Mouse (Mus musculus) limb, embryonic 10.5 days (tissue): Measurements from ENCODE around the gene Hba-a1. TPM values are rescaled to one million over a fixed set of nuclear protein-coding genes. Genes with fewer than 3 reads are reported as not detected.
"Not testable (repeated sequence)": the region's sequence is repeated elsewhere in the genome, so short reads cannot be mapped to it uniquely, and the experiment has no call there.

Experiments used
- DNase-seq: peaks from one replicate; pipeline ENCODE4 v3.0.0-alpha.2; 2017; ENCODE audit warnings: low spot score
- H3K27ac ChIP-seq: fragments of 300-500 bp; sonication (generic); 2 replicates; pipeline ENCODE4 v1.5.1; 2016; ENCODE audit warnings: mild to moderate bottlenecking
- H3K27me3 ChIP-seq: fragments of 300-500 bp; sonication (generic); 2 replicates; pipeline ENCODE4 v1.6.1; 2016; ENCODE audit warnings: low read depth, mild to moderate bottlenecking; ENCODE audit not compliant: poor library complexity, severe bottlenecking
- H3K36me3 ChIP-seq: fragments of 300-500 bp; sonication (generic); 2 replicates; pipeline ENCODE4 v1.6.1; 2016; ENCODE audit warnings: mild to moderate bottlenecking, moderate library complexity
- H3K4me1 ChIP-seq: fragments of 300-500 bp; sonication (generic); 2 replicates; pipeline ENCODE4 v1.6.1; 2016
- H3K4me3 ChIP-seq: fragments of 300-500 bp; sonication (generic); 2 replicates; pipeline ENCODE4 v1.5.1; 2016; ENCODE audit warnings: mild to moderate bottlenecking, moderate library complexity
- H3K9me3 ChIP-seq: fragments of 300-500 bp; sonication (generic); replicated peaks from 2 replicates; pipeline ENCODE4 v1.6.1; 2016; ENCODE audit warnings: mild to moderate bottlenecking
- WGBS: fragments of 180-500 bp; shearing (Covaris S2); methylation state at CpG from one replicate; pipeline ENCODE4 v1.1.7; 2016; 5-methylcytosine and 5-hydroxymethylcytosine counted together
- polyA plus RNA-seq: library from polyadenylated mRNA; unstranded; fragments of >200 nt; fragmentation: Nextera tagmentation; extraction: Ambion mirVana; gene quantifications from 2 replicates; pipeline ENCODE4 v1.2.1, GENCODE M21; 2016

Gene Hba-a1
- 1,811 and 2,033 TPM in 2 replicates for polyA plus RNA-seq

- not testable (repeated sequence) for H3K4me3 ChIP-seq, H3K27ac ChIP-seq, H3K4me1 ChIP-seq, DNase-seq, H3K9me3 ChIP-seq, H3K36me3 ChIP-seq
- peaks cover 29% of the 10 kb centered on the region for H3K27me3 ChIP-seq
- whole genome bisulfite sequencing: 64% methylated on average over 1 of the region's 5 CpGs
Measured at GRCm38 (mm10) chr11:32283091-32283777, at the start of gene Hba-a1. TSS of gene Hba-a1 (plus strand) at chr11:32283511.

- Histone ChIP-seq H3K36me3 (peaks cover 98% of the 10 kb centered on the region), H3K27ac (no peak overlapping the region), H3K4me3 (no peak overlapping the region), H3K4me1 (peaks cover 6% of the 10 kb centered on the region), H3K27me3 (no peaks in the 10 kb centered on the region), H3K9me3 (no peaks in the 10 kb centered on the region)
- DNase-seq: no peak
- whole genome bisulfite sequencing: 94% methylated on average over 3 of the region's 3 CpGs
Measured at GRCm38 (mm10) chr11:32233895-32234294, 49.4 kb upstream of the Hba-a1 start.

- H3K27ac ChIP-seq: no peak overlapping the region
- H3K36me3 ChIP-seq: peaks cover 96% of the 10 kb centered on the region
- 91% methylated on average over 6 of the region's 6 CpGs for WGBS
- H3K27me3 ChIP-seq: no peaks in the 10 kb centered on the region
- DNase-seq: no peak
- H3K9me3 ChIP-seq: no peaks in the 10 kb centered on the region
- peaks cover 6% of the 10 kb centered on the region for H3K4me1 ChIP-seq
- no peak overlapping the region for H3K4me3 ChIP-seq
Measured at GRCm38 (mm10) chr11:32234816-32235485, 48.4 kb upstream of the Hba-a1 start.

- Histone ChIP-seq H3K36me3 (peaks cover 96% of the 10 kb centered on the region), H3K27me3 (no peaks in the 10 kb centered on the region), H3K4me1 (peaks cover 6% of the 10 kb centered on the region), H3K9me3 (no peaks in the 10 kb centered on the region), H3K27ac (no peak overlapping the region), H3K4me3 (no peak overlapping the region)
- WGBS: 67% methylated on average over 3 of the region's 3 CpGs
- no peak for DNase-seq
Measured at GRCm38 (mm10) chr11:32235646-32236045, 47.7 kb upstream of the Hba-a1 start.

GRCm38 (mm10) chr11:32236132-32236531 is 47.2 kb upstream of the Hba-a1 start:
- no peak for DNase-seq
- no peak overlapping the region for H3K27ac ChIP-seq
- H3K27me3 ChIP-seq: no peaks in the 10 kb centered on the region
- H3K4me1 ChIP-seq: peaks cover 6% of the 10 kb centered on the region
- no peaks in the 10 kb centered on the region for H3K9me3 ChIP-seq
- H3K36me3 ChIP-seq: peaks cover 96% of the 10 kb centered on the region
- WGBS: 81% methylated on average over 2 of the region's 2 CpGs
- no peak overlapping the region for H3K4me3 ChIP-seq

- peak; percentile 70 for DNase-seq
- Histone ChIP-seq H3K36me3 (peaks cover 96% of the 10 kb centered on the region), H3K4me3 (no peak overlapping the region), H3K4me1 (peaks cover 6% of the 10 kb centered on the region), H3K9me3 (no peaks in the 10 kb centered on the region), H3K27me3 (no peaks in the 10 kb centered on the region), H3K27ac (no peak overlapping the region)
- whole genome bisulfite sequencing: 62% methylated on average over 9 of the region's 9 CpGs
Measured at GRCm38 (mm10) chr11:32236712-32237410, 46.5 kb upstream of the Hba-a1 start.

GRCm38 (mm10) chr11:32237411-32237795 is 45.9 kb upstream of the Hba-a1 start:
- peaks cover 6% of the 10 kb centered on the region for H3K4me1 ChIP-seq
- no peak for DNase-seq
- peaks cover 95% of the 10 kb centered on the region for H3K36me3 ChIP-seq
- no peaks in the 10 kb centered on the region for H3K9me3 ChIP-seq
- WGBS: 91% methylated on average over 3 of the region's 3 CpGs
- no peak overlapping the region for H3K4me3 ChIP-seq
- H3K27me3 ChIP-seq: no peaks in the 10 kb centered on the region
- H3K27ac ChIP-seq: no peak overlapping the region

- peak; percentile 73 for DNase-seq
- Histone ChIP-seq H3K27ac (no peak overlapping the region), H3K9me3 (no peaks in the 10 kb centered on the region), H3K4me3 (no peak overlapping the region), H3K27me3 (no peaks in the 10 kb centered on the region), H3K4me1 (no peaks in the 10 kb centered on the region), H3K36me3 (peaks cover 95% of the 10 kb centered on the region)
- 65% methylated on average over 5 of the region's 5 CpGs for WGBS
Measured at GRCm38 (mm10) chr11:32238093-32238860, 45.0 kb upstream of the Hba-a1 start.

GRCm38 (mm10) chr11:32241391-32241790 is 41.9 kb upstream of the Hba-a1 start:
- no peaks in the 10 kb centered on the region for H3K27me3 ChIP-seq
- peaks cover 90% of the 10 kb centered on the region for H3K36me3 ChIP-seq
- no peak overlapping the region for H3K27ac ChIP-seq
- no peaks in the 10 kb centered on the region for H3K9me3 ChIP-seq
- no peaks in the 10 kb centered on the region for H3K4me1 ChIP-seq
- no peak overlapping the region for H3K4me3 ChIP-seq
- DNase-seq: no peak

GRCm38 (mm10) chr11:32242209-32242608 is 41.1 kb upstream of the Hba-a1 start:
- Histone ChIP-seq H3K36me3 (peaks cover 90% of the 10 kb centered on the region), H3K9me3 (no peaks in the 10 kb centered on the region), H3K4me1 (no peaks in the 10 kb centered on the region), H3K27me3 (no peaks in the 10 kb centered on the region), H3K4me3 (no peak overlapping the region), H3K27ac (no peak overlapping the region)
- DNase-seq: no peak
- 95% methylated on average over 3 of the region's 3 CpGs for WGBS

GRCm38 (mm10) chr11:32243205-32243955 is 39.9 kb upstream of the Hba-a1 start:
- WGBS: 77% methylated on average over 7 of the region's 7 CpGs
- Histone ChIP-seq H3K36me3 (peaks cover 92% of the 10 kb centered on the region), H3K9me3 (no peaks in the 10 kb centered on the region), H3K4me3 (no peak overlapping the region), H3K4me1 (no peaks in the 10 kb centered on the region), H3K27me3 (no peaks in the 10 kb centered on the region), H3K27ac (no peak overlapping the region; the same call in 1 of the 2 replicates)
- DNase-seq: no peak

GRCm38 (mm10) chr11:32244064-32244463 is 39.2 kb upstream of the Hba-a1 start:
- peaks cover 94% of the 10 kb centered on the region for H3K36me3 ChIP-seq
- WGBS: 87% methylated on average over 3 of the region's 3 CpGs
- no peaks in the 10 kb centered on the region for H3K27me3 ChIP-seq
- H3K4me3 ChIP-seq: no peak overlapping the region
- no peak overlapping the region; the same call in 1 of the 2 replicates for H3K27ac ChIP-seq
- no peaks in the 10 kb centered on the region for H3K9me3 ChIP-seq
- no peak for DNase-seq
- H3K4me1 ChIP-seq: no peaks in the 10 kb centered on the region
